Mouse (Mus musculus): ENCODE measurements at regions not wholly inside any gene's neighbourhood (a gene's known extent, or its start where the extent isn't known, plus 50 kb on each side); places are given as distances from the start of the nearest gene placed in this dataset.

DNA sequence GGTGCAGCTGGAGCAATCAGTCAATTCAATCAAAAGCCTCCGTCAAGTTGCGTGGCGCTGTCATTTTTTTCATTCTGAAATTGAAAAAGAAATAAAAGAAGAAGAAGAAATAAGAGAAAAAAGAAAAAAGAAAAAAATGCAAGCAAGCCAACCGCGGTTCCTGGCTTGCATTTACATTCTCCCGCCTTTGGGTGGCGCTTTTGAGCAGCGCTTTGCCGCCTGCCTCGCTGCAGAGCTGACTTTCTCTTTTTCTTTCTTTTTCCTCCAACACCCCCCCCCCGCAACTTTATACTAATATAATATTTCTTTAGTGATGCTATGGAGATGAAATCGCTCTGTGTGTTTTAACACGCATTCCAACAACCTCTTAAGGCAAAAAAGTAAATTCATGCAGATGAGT is 269.0 kb upstream of the Zfp507 start:
- H3K27ac ChIP-seq = peak overlapping the region; percentile 61; the same call in 1 of the 2 replicates
- DNase-seq (ENCODE audit: low spot score) = peak; percentile 62
- peaks cover 42% of the 10 kb centered on the region for H3K4me1 ChIP-seq
- WGBS = 14% methylated on average over 13 of the region's 13 CpGs
- peaks cover 32% of the 10 kb centered on the region; the same call in 1 of the 2 replicates for H3K27me3 ChIP-seq (ENCODE audit: low read depth, poor library complexity, severe bottlenecking)
- H3K9me3 ChIP-seq (replicated peaks) = no peaks in the 10 kb centered on the region
- no peaks in the 10 kb centered on the region for H3K36me3 ChIP-seq
- H3K4me3 ChIP-seq = peak overlapping the region; percentile 32

DNA sequence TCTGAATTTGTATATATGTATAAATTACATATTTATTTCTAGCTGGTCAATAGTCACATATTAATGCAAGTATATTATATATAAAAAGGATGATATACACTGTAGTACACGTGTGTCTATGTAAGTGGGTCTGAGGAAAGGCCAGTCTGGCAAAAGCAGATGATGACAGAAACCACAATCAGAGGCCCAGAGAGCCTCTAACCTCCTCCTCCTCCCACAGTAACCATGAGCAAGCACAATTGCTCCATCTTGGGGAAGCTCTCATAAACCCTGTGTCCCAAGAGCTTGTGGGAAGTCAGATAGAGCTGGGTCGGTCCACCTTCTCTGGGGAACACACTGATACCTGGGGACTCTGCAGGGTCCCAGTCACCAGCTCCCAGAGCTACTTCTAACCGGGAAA is 263.9 kb upstream of the Zfp507 start:
- no peaks in the 10 kb centered on the region for H3K4me1 ChIP-seq
- H3K27ac ChIP-seq = no peak overlapping the region
- no peak for DNase-seq (ENCODE audit: low spot score)
- no peaks in the 10 kb centered on the region for H3K9me3 ChIP-seq (replicated peaks)
- peaks cover 14% of the 10 kb centered on the region; the same call in 1 of the 2 replicates for H3K27me3 ChIP-seq (ENCODE audit: low read depth, poor library complexity, severe bottlenecking)
- WGBS = 78% methylated on average over 3 of the region's 3 CpGs
- H3K36me3 ChIP-seq = no peaks in the 10 kb centered on the region
- no peak overlapping the region for H3K4me3 ChIP-seq

DNA sequence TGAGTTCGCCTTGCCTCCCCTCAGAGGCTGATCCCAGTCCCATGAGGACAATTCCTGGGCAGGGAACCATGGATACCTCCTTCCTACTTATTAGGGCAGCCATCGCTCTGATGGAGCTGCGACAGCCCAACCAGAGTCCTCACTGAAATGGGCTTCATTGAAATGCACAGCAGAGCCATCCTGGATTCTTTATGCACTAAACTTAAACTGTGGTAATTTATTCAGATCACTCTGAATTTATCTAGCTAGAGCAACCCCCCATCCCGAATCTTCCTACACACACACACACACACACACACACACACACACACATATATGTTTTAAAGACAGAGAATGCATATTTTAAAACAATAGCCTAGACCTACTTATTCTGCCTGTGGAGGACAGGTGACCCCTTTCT is 258.9 kb upstream of the Zfp507 start:
- Histone ChIP-seq H3K27me3 (ENCODE audit: low read depth, poor library complexity, severe bottlenecking) (no peaks in the 10 kb centered on the region), H3K27ac (no peak overlapping the region), H3K4me3 (no peak overlapping the region), H3K36me3 (no peaks in the 10 kb centered on the region), H3K9me3 (replicated peaks) (no peaks in the 10 kb centered on the region), H3K4me1 (no peaks in the 10 kb centered on the region)
- DNase-seq (ENCODE audit: low spot score) = no peak
- WGBS = 94% methylated on average over 4 of the region's 4 CpGs

DNA sequence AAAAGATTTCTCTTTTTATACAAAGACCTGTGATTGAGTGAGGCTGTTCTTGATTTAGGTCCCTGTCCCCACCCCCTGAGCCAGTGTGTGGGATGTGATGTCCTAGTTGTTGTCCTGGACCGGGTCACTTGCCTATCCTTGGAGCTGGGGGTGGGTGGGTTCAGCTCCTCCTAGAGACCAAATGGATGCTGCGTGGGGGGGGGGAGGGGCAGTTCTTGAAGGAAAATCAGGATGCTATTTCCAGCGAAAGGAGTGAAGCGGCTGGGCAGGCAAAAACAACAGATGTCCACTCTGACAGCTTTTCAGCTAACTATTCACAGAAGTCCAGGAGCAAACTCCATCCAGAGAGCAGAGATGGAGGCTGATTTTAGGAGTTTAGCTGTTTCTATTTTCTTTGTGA is 257.6 kb upstream of the Zfp507 start:
- Histone ChIP-seq H3K4me1 (no peaks in the 10 kb centered on the region), H3K9me3 (replicated peaks) (no peaks in the 10 kb centered on the region), H3K4me3 (no peak overlapping the region), H3K36me3 (no peaks in the 10 kb centered on the region), H3K27me3 (ENCODE audit: low read depth, poor library complexity, severe bottlenecking) (no peaks in the 10 kb centered on the region), H3K27ac (no peak overlapping the region)
- no peak for DNase-seq (ENCODE audit: low spot score)
- 57% methylated on average over 4 of the region's 4 CpGs for WGBS

DNA sequence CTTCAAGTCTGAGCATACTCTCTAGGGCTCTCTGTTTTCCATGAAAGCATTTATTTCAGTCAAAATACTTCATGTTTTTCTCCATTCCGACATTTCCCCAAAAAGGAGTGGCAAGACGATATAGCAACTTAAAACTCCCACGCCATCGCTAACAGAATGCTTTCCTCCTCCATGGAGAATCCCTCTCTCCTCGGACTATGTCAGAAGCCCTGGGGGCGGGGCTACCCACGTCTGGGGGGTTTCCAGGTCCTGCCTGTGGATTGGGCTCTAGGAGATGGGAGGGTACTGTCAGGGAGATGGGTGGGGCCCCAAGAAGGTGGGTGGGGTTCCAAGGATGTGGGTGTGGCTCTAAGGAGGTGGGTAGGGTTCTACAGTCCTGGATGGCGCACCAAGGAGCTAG is 243.2 kb upstream of the Zfp507 start:
- Histone ChIP-seq H3K36me3 (no peaks in the 10 kb centered on the region), H3K4me1 (peaks cover 11% of the 10 kb centered on the region; the same call in 1 of the 2 replicates), H3K27ac (no peak overlapping the region), H3K9me3 (replicated peaks) (no peaks in the 10 kb centered on the region), H3K27me3 (ENCODE audit: low read depth, poor library complexity, severe bottlenecking) (no peaks in the 10 kb centered on the region), H3K4me3 (no peak overlapping the region)
- DNase-seq (ENCODE audit: low spot score) = no peak
- 87% methylated on average over 8 of the region's 8 CpGs for WGBS

DNA sequence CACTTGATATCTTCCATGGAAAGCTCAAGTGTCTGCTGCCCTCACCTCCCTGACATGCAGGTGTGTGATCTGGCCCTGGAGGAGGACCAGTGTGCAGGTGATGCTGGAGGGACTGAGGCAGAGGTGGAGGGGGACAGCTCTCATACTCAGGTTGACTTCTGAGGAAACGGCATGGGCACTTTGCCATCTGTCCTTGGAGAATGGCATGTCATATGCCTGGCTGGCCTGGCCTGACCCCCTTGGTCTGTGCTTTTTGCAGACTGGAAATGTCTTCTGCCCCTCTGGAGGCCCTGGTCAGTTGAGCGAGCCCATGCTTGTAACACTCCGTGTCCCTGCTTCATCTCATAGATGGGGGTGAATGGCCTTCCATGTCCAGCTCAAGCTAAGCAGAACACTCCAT is 229.1 kb upstream of the Zfp507 start:
- DNase-seq (ENCODE audit: low spot score) = no peak

DNA sequence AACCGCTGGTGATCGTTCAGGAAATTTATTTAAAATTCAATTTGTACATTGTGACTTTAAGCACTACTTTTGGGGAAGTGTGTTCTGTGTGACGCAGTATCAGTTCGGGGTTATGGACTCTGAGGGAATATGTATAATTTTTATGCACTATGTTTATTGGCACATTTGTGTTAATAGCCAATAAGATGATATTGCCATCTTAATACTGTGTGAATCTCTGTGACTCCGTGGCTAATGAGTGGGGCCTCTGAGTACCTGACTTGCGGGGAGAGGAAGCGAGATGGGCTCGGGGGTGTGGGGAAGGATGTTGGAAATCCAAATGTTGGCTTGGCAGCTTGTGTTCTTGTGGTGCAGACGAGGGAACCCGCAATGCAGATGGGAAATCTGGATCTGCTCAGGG is 220.2 kb upstream of the Zfp507 start:
- H3K9me3 ChIP-seq (replicated peaks) = no peaks in the 10 kb centered on the region
- 89% methylated on average over 10 of the region's 10 CpGs for WGBS
- H3K36me3 ChIP-seq = no peaks in the 10 kb centered on the region
- H3K4me3 ChIP-seq = no peak overlapping the region
- no peak overlapping the region for H3K27ac ChIP-seq
- H3K27me3 ChIP-seq (ENCODE audit: low read depth, poor library complexity, severe bottlenecking) = no peaks in the 10 kb centered on the region
- no peaks in the 10 kb centered on the region for H3K4me1 ChIP-seq
- no peak for DNase-seq (ENCODE audit: low spot score)

More for the DNA sequence above, 229.1 kb upstream of the Zfp507 start:
- Histone ChIP-seq H3K27me3 (ENCODE audit: low read depth, poor library complexity, severe bottlenecking) (no peaks in the 10 kb centered on the region), H3K27ac (no peak overlapping the region), H3K9me3 (replicated peaks) (no peaks in the 10 kb centered on the region), H3K36me3 (no peaks in the 10 kb centered on the region), H3K4me3 (no peak overlapping the region), H3K4me1 (no peaks in the 10 kb centered on the region)
- WGBS = 90% methylated on average over 3 of the region's 3 CpGs

DNA sequence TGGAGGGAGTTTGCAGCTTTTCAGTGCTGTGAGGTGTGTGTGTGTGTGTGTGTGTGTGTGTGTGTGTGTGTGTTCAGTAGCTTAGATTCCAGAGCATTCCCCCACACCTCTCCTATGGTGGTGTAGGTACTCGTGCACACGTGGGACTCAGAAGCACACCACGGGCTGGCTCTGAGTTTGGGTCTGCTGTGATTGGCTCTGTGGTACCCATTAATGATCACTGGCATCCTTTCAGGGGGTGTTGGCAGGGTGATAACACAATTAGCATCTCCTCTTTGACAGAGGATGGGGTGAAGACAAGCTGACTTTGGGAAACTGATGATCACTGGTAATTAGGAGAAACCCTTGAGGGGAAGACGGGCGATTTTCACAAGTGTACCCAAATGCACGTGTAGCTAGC is 219.7 kb upstream of the Zfp507 start:
- whole genome bisulfite sequencing = 76% methylated on average over 6 of the region's 6 CpGs
- Histone ChIP-seq H3K4me3 (no peak overlapping the region), H3K9me3 (replicated peaks) (no peaks in the 10 kb centered on the region), H3K27me3 (ENCODE audit: low read depth, poor library complexity, severe bottlenecking) (no peaks in the 10 kb centered on the region), H3K27ac (no peak overlapping the region), H3K4me1 (peaks cover under 1% of the 10 kb centered on the region), H3K36me3 (no peaks in the 10 kb centered on the region)
- DNase-seq (ENCODE audit: low spot score) = no peak

DNA sequence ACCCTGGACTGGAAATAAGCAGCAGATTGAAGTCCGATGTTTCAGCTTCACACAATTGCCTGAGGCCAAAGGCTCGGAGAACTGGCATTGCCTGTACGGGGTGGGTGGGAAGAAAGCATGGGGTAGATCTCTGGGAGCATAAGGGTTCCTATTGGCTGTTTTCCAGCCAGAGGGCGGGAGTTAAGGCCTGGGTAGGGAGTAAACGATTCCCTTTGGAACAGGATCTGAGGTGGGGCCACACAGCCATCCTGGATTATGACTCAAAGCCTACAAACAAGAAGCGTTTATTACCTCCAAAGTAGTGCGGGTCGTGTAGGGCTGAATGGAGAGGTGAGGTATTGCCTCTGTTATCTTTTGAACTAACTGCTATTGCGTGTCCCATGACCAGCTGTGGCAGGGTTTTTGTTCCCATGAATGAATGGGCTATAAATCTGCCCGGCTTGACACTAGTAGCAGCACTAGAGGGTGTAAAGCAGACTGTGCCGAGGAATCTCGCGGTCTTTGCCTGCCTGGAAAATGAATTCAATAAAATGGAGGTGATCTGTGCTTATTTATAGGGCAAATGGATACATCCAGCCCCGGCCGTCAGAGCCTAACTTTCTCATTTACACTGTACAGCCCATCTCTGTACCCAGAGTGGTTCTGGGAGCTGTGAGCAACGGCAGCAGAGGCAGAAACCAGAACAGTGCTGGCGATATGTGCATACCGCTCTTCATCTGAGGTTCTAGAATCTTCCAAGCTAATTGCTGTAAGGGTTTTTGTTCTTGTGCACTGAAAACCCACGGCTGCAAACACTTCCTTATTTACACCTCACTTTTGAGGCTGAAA is 214.3 kb upstream of the Zfp507 start:
- H3K27ac ChIP-seq = peak overlapping the region; percentile 62
- no peaks in the 10 kb centered on the region for H3K9me3 ChIP-seq (replicated peaks)
- H3K4me1 ChIP-seq = peaks cover 35% of the 10 kb centered on the region
- H3K27me3 ChIP-seq (ENCODE audit: low read depth, poor library complexity, severe bottlenecking) = no peaks in the 10 kb centered on the region
- H3K36me3 ChIP-seq = no peaks in the 10 kb centered on the region
- DNase-seq (ENCODE audit: low spot score) = peak; percentile 52
- WGBS = 51% methylated on average over 19 of the region's 19 CpGs
- peak overlapping the region; percentile 14; the same call in 1 of the 2 replicates for H3K4me3 ChIP-seq

DNA sequence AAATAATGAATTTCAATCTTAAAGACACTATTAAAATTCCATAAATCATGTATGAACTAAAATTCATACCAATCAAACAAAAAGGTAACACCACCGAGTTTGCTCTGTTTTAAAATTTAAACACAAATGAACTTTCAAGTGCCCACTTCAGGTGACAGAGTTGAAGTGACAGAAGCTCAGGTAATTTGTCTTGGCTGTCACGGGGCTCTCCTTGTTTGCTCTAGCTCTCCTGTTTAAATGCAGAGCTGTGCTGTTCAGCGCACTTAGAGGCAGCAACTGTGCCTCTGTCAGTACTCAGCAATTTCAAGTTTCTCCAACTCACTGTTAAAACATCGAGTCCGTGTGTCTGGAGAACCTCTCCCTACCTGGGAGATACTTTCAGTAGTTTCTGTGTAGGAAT is 193.8 kb upstream of the Zfp507 start:
- H3K36me3 ChIP-seq = no peaks in the 10 kb centered on the region
- no peaks in the 10 kb centered on the region for H3K27me3 ChIP-seq (ENCODE audit: low read depth, poor library complexity, severe bottlenecking)
- no peak overlapping the region for H3K27ac ChIP-seq
- H3K4me3 ChIP-seq = no peak overlapping the region
- WGBS = 90% methylated on average over 5 of the region's 5 CpGs
- H3K4me1 ChIP-seq = peaks cover 24% of the 10 kb centered on the region
- no peaks in the 10 kb centered on the region for H3K9me3 ChIP-seq (replicated peaks)
- DNase-seq (ENCODE audit: low spot score) = peak; percentile 15

DNA sequence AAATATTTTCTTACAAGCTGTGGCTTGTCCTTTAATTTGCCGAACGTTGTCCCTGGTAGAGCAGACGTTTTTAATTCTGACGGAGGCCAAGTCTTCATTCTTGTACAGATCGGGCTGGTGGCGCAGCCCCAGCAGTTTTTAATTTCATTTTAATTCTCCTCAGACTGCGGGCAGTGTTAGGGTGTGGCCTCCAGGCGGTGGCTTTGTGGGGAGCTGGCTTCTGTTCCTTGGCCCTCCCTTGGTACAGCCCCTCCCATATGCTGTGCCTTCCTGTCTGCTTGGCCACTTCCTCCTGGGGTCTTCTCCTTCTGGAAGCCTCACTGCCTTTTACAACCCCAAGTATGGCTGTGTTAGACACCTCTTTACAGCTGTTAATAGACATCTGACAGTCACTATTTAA is 189.7 kb upstream of the Zfp507 start:
- H3K4me1 ChIP-seq = peaks cover 47% of the 10 kb centered on the region
- no peaks in the 10 kb centered on the region for H3K27me3 ChIP-seq (ENCODE audit: low read depth, poor library complexity, severe bottlenecking)
- peak; percentile 71 for DNase-seq (ENCODE audit: low spot score)
- 30% methylated on average over 8 of the region's 8 CpGs for WGBS
- H3K4me3 ChIP-seq = no peak overlapping the region
- no peaks in the 10 kb centered on the region for H3K36me3 ChIP-seq
- H3K27ac ChIP-seq = peak overlapping the region; percentile 54
- no peaks in the 10 kb centered on the region for H3K9me3 ChIP-seq (replicated peaks)

DNA sequence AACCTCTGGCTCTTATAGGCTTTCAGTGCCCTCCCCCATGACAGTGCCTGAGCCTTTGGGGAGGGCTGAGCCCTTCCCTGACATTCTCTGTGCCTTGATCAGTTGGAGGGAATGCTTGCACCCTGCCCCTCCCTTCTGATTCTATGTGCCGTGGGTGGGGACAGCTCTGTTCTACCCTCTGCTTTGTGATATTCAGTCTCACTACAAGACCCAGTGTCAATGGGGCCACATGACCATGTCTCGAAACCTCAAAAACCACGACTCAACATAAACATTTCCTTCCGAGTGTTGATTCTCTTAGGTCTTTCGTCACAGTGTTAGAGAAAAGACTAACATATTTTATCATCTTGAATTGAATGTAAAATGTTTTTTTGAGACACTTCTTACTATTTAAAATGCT is 188.3 kb upstream of the Zfp507 start:
- no peaks in the 10 kb centered on the region for H3K27me3 ChIP-seq (ENCODE audit: low read depth, poor library complexity, severe bottlenecking)
- WGBS = 96% methylated on average over 5 of the region's 5 CpGs
- H3K36me3 ChIP-seq = no peaks in the 10 kb centered on the region
- H3K9me3 ChIP-seq (replicated peaks) = no peaks in the 10 kb centered on the region
- H3K4me3 ChIP-seq = no peak overlapping the region
- peaks cover 47% of the 10 kb centered on the region for H3K4me1 ChIP-seq
- DNase-seq (ENCODE audit: low spot score) = no peak
- no peak overlapping the region for H3K27ac ChIP-seq

DNA sequence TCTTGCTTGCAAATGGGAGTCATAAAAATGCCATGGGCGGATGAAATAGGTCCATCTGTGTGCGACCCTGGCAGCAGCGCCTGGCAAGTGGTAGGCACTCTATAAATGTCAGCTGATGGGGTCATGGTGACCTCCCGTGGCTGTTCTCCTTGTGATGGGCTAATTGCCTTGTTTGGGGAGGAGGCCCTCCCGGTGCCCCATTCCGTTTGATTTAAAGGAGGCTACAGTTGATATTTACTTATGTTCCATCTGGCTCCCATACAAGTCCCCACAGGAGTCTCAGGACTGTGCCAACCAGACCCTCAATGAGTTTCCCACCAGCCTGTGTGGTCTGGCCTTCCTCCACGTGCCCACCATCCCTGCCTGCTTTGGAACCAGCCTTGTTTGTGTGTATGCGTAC is 186.7 kb upstream of the Zfp507 start:
- DNase-seq (ENCODE audit: low spot score) = peak; percentile 51
- Histone ChIP-seq H3K27ac (peak overlapping the region; percentile 26; the same call in 1 of the 2 replicates), H3K36me3 (no peaks in the 10 kb centered on the region), H3K9me3 (replicated peaks) (no peaks in the 10 kb centered on the region), H3K4me1 (peaks cover 43% of the 10 kb centered on the region), H3K27me3 (ENCODE audit: low read depth, poor library complexity, severe bottlenecking) (no peaks in the 10 kb centered on the region), H3K4me3 (no peak overlapping the region)
- WGBS = 33% methylated on average over 8 of the region's 8 CpGs
